Mouse (Mus musculus): Measurements from ENCODE around the gene Ascl3. TPM values are rescaled to one million over a fixed set of nuclear protein-coding genes. Genes with fewer than 3 reads are reported as not detected.
A peak's percentile ranks its signal among the peaks of the same experiment; 100 is the strongest.

Gene Ascl3
- 0.33 TPM in 1 of 2 replicates, not detected in the other for polyA plus RNA-seq (2015; fragmentation: Nextera tagmentation; extraction: Ambion mirVana)

- Histone ChIP-seq H3K4me1 (0 out of 2 replicates have a peak, but pooled peaks cover 4% of the 10 kb centered on the region), H3K4me2 (no peak within 1 kb of the TSS), H3K9me3 (no peaks in the 10 kb centered on the region), H3K9ac (no peak within 1 kb of the TSS), H3K27me3 (replicated peaks) (no peaks in the 10 kb centered on the region), H3K4me3 (replicated peaks) (no peak within 1 kb of the TSS), H3K36me3 (no peaks in the 10 kb centered on the region), H3K27ac (0 out of 2 replicates have a peak within 1 kb of the TSS, but pooled peaks have one; percentile 3)
- no peak for ATAC-seq (ENCODE audit: insufficient read depth, low FRiP score, low read depth)
- 85% methylated on average over 5 of the region's 5 CpGs for WGBS
Observed at GRCm38 (mm10) chr7:109731626-109732025, at the start of gene Ascl3. Gene Ascl3, minus strand, starts transcription at chr7:109731726.

GRCm38 (mm10) chr7:109781087-109781469 is 49.6 kb upstream of the Ascl3 start:
- Histone ChIP-seq H3K9ac (no peak overlapping the region), H3K27me3 (replicated peaks) (peaks cover 30% of the 10 kb centered on the region)

GRCm38 (mm10) chr7:109772251-109772650 is 40.7 kb upstream of the Ascl3 start:
- Histone ChIP-seq H3K9me3 (no peaks in the 10 kb centered on the region), H3K4me2 (no peak overlapping the region), H3K4me3 (replicated peaks) (no peak overlapping the region), H3K27me3 (replicated peaks) (no peaks in the 10 kb centered on the region), H3K9ac (no peak overlapping the region), H3K27ac (no peak overlapping the region), H3K36me3 (no peaks in the 10 kb centered on the region), H3K4me1 (no peaks in the 10 kb centered on the region)
- no peak for ATAC-seq (ENCODE audit: insufficient read depth, low FRiP score, low read depth)

More at GRCm38 (mm10) chr7:109781087-109781469, 49.6 kb upstream of the Ascl3 start:
- H3K4me1 ChIP-seq: peaks cover 15% of the 10 kb centered on the region
- H3K36me3 ChIP-seq: no peaks in the 10 kb centered on the region
- H3K4me2 ChIP-seq: peak overlapping the region; percentile 99
- no peaks in the 10 kb centered on the region for H3K9me3 ChIP-seq
- H3K27ac ChIP-seq: no peak overlapping the region
- WGBS: 1% methylated on average over 24 of the region's 24 CpGs
- peak; percentile 57; the same call in 1 of the 2 replicates for ATAC-seq (ENCODE audit: insufficient read depth, low FRiP score, low read depth)
- H3K4me3 ChIP-seq (replicated peaks): peak overlapping the region; percentile 47

- H3K9me3 ChIP-seq: no peaks in the 10 kb centered on the region
- H3K27ac ChIP-seq: no peak overlapping the region
- no peaks in the 10 kb centered on the region for H3K27me3 ChIP-seq (replicated peaks)
- no peaks in the 10 kb centered on the region for H3K4me1 ChIP-seq
- no peak overlapping the region for H3K9ac ChIP-seq
- 51% methylated on average over 2 of the region's 2 CpGs for WGBS
- H3K4me3 ChIP-seq (replicated peaks): no peak overlapping the region
- H3K4me2 ChIP-seq: no peak overlapping the region
- no peaks in the 10 kb centered on the region for H3K36me3 ChIP-seq
- ATAC-seq (ENCODE audit: insufficient read depth, low FRiP score, low read depth): no peak
Observed at GRCm38 (mm10) chr7:109768699-109769383, 37.3 kb upstream of the Ascl3 start.

- Histone ChIP-seq H3K36me3 (no peaks in the 10 kb centered on the region), H3K4me3 (replicated peaks) (no peak overlapping the region), H3K9me3 (no peaks in the 10 kb centered on the region), H3K27ac (no peak overlapping the region), H3K27me3 (replicated peaks) (no peaks in the 10 kb centered on the region), H3K4me2 (no peak overlapping the region), H3K4me1 (no peaks in the 10 kb centered on the region), H3K9ac (no peak overlapping the region)
- 81% methylated on average over 7 of the region's 7 CpGs for WGBS
- ATAC-seq (ENCODE audit: insufficient read depth, low FRiP score, low read depth): no peak
Observed at GRCm38 (mm10) chr7:109767575-109768350, 36.2 kb upstream of the Ascl3 start.

- Histone ChIP-seq H3K9me3 (no peaks in the 10 kb centered on the region), H3K27ac (no peak overlapping the region), H3K9ac (no peak overlapping the region), H3K4me1 (no peaks in the 10 kb centered on the region), H3K4me3 (replicated peaks) (no peak overlapping the region), H3K4me2 (no peak overlapping the region), H3K36me3 (no peaks in the 10 kb centered on the region), H3K27me3 (replicated peaks) (no peaks in the 10 kb centered on the region)
- no peak for ATAC-seq (ENCODE audit: insufficient read depth, low FRiP score, low read depth)
- WGBS: 73% methylated on average over 2 of the region's 2 CpGs
Observed at GRCm38 (mm10) chr7:109764009-109764408, 32.5 kb upstream of the Ascl3 start.

- H3K9ac ChIP-seq: no peak overlapping the region
- 88% methylated on average over 3 of the region's 3 CpGs for WGBS
Observed at GRCm38 (mm10) chr7:109756291-109756690, 24.8 kb upstream of the Ascl3 start.

GRCm38 (mm10) chr7:109754034-109754433 is 22.5 kb upstream of the Ascl3 start:
- ATAC-seq (ENCODE audit: insufficient read depth, low FRiP score, low read depth): no peak
- no peaks in the 10 kb centered on the region for H3K9me3 ChIP-seq
- no peak overlapping the region for H3K4me2 ChIP-seq
- WGBS: 87% methylated on average over 8 of the region's 8 CpGs
- no peak overlapping the region for H3K27ac ChIP-seq
- peaks cover 5% of the 10 kb centered on the region for H3K36me3 ChIP-seq
- H3K9ac ChIP-seq: no peak overlapping the region
- H3K4me1 ChIP-seq: peaks cover 5% of the 10 kb centered on the region
- no peaks in the 10 kb centered on the region for H3K27me3 ChIP-seq (replicated peaks)
- no peak overlapping the region for H3K4me3 ChIP-seq (replicated peaks)

More at GRCm38 (mm10) chr7:109756291-109756690, 24.8 kb upstream of the Ascl3 start:
- no peak overlapping the region for H3K27ac ChIP-seq
- H3K27me3 ChIP-seq (replicated peaks): no peaks in the 10 kb centered on the region
- no peak overlapping the region for H3K4me2 ChIP-seq
- peaks cover 5% of the 10 kb centered on the region for H3K4me1 ChIP-seq
- H3K9me3 ChIP-seq: no peaks in the 10 kb centered on the region
- H3K4me3 ChIP-seq (replicated peaks): no peak overlapping the region
- no peaks in the 10 kb centered on the region for H3K36me3 ChIP-seq
- no peak for ATAC-seq (ENCODE audit: insufficient read depth, low FRiP score, low read depth)

GRCm38 (mm10) chr7:109752008-109752925 is 20.7 kb upstream of the Ascl3 start, which contains the start of gene Tmem9b:
Gene Tmem9b, minus strand, starts transcription at chr7:109752875.
- Histone ChIP-seq H3K36me3 (peaks cover 7% of the 10 kb centered on the region), H3K9me3 (no peaks in the 10 kb centered on the region), H3K4me1 (peaks cover 5% of the 10 kb centered on the region), H3K27me3 (replicated peaks) (no peaks in the 10 kb centered on the region), H3K4me2 (peak within 1 kb of the TSS; percentile 92), H3K27ac (peak within 1 kb of the TSS; percentile 92), H3K4me3 (replicated peaks) (peak within 1 kb of the TSS; percentile 92), H3K9ac (peak within 1 kb of the TSS; percentile 81)
- WGBS: under 1% methylated on average over 72 of the region's 74 CpGs
- peak; percentile 86 for ATAC-seq (ENCODE audit: insufficient read depth, low FRiP score, low read depth)

- H3K4me2 ChIP-seq: peak overlapping the region; percentile 92
- peak overlapping the region; percentile 92 for H3K27ac ChIP-seq
- no peaks in the 10 kb centered on the region for H3K27me3 ChIP-seq (replicated peaks)
- WGBS: 2% methylated on average over 13 of the region's 13 CpGs
- no peak; the same call in 1 of the 2 replicates for ATAC-seq (ENCODE audit: insufficient read depth, low FRiP score, low read depth)
- peak overlapping the region; percentile 92 for H3K4me3 ChIP-seq (replicated peaks)
- peak overlapping the region; percentile 81 for H3K9ac ChIP-seq
- H3K4me1 ChIP-seq: peaks cover 5% of the 10 kb centered on the region
- H3K9me3 ChIP-seq: no peaks in the 10 kb centered on the region
- H3K36me3 ChIP-seq: peaks cover 7% of the 10 kb centered on the region
Observed at GRCm38 (mm10) chr7:109751427-109752007, 20.0 kb upstream of the Ascl3 start.

- 48% methylated on average over 1 of the region's 1 CpGs for WGBS
Observed at GRCm38 (mm10) chr7:109747747-109748146, 16.2 kb upstream of the Ascl3 start.

More at GRCm38 (mm10) chr7:109747747-109748146, 16.2 kb upstream of the Ascl3 start:
- H3K4me2 ChIP-seq: no peak overlapping the region
- H3K9ac ChIP-seq: no peak overlapping the region
- no peak for ATAC-seq (ENCODE audit: insufficient read depth, low FRiP score, low read depth)
- H3K4me1 ChIP-seq: no peaks in the 10 kb centered on the region; the same call in 1 of the 2 replicates
- H3K36me3 ChIP-seq: peaks cover 23% of the 10 kb centered on the region
- H3K27me3 ChIP-seq (replicated peaks): no peaks in the 10 kb centered on the region
- no peak overlapping the region for H3K4me3 ChIP-seq (replicated peaks)
- no peak overlapping the region for H3K27ac ChIP-seq
- H3K9me3 ChIP-seq: no peaks in the 10 kb centered on the region

All from stomach, embryonic 15.5 days (tissue).